Mouse (Mus musculus) heart, embryonic 14.5 days (tissue): ENCODE results near the gene Hsd17b11. TPM values are rescaled to one million over a fixed set of nuclear protein-coding genes. Genes with fewer than 3 reads are reported as not detected.

ENCODE experiments used
- ATAC-seq: fragments of 200-750 bp; cut with Nextera tagmentation; 2 replicates; pipeline ENCODE4 v1.8.0; 2017; ENCODE audit warnings: low read depth, moderate TSS enrichment; ENCODE audit not compliant: insufficient number of reproducible peaks, insufficient read depth, low FRiP score
- H3K27ac ChIP-seq, 2 experiments: fragments of 200-500 bp in 1 of 2; fragments of 300-500 bp in 1 of 2; sonication (generic) in 1 of 2; replicated peaks in 1 of 2; 2 replicates each; pipeline ENCODE4 v1.5.1; 2012 to 2014; ENCODE audit warnings: low read depth in 2 of 2, low read length in 2 of 2, control low read depth in 1 of 2, mild to moderate bottlenecking in 1 of 2, mixed read lengths in 1 of 2; ENCODE audit not compliant: control insufficient read depth in 1 of 2, insufficient read depth in 1 of 2
- H3K27me3 ChIP-seq: fragments of 300-500 bp; sonication (generic); 2 replicates; pipeline ENCODE4 v1.6.1; 2014; ENCODE audit warnings: mild to moderate bottlenecking, low read length, control low read depth; ENCODE audit not compliant: control insufficient read depth, insufficient read depth
- H3K36me3 ChIP-seq: fragments of 300-500 bp; sonication (generic); 2 replicates; pipeline ENCODE4 v1.6.1; 2014; ENCODE audit warnings: mild to moderate bottlenecking, control low read depth, low read length, mixed read lengths; ENCODE audit not compliant: control insufficient read depth, insufficient read depth
- H3K4me1 ChIP-seq, 2 experiments: fragments of 200-500 bp in 1 of 2; fragments of 300-500 bp in 1 of 2; sonication (generic) in 1 of 2; 2 replicates each; pipeline ENCODE4 v1.6.1; 2012 to 2014; ENCODE audit warnings: low read length in 2 of 2, control low read depth in 1 of 2, mixed read lengths in 1 of 2; ENCODE audit not compliant: control insufficient read depth in 2 of 2, insufficient read depth in 2 of 2
- H3K4me2 ChIP-seq: fragments of 300-500 bp; sonication (generic); 2 replicates; pipeline ENCODE4 v1.6.1; 2014; ENCODE audit warnings: mild to moderate bottlenecking, low read length
- H3K4me3 ChIP-seq, 2 experiments: fragments of 200-500 bp in 1 of 2; fragments of 300-500 bp in 1 of 2; sonication (generic) in 1 of 2; 2 replicates each; pipeline ENCODE4 v1.5.1; 2012 to 2014; ENCODE audit warnings: low read length in 2 of 2, mild to moderate bottlenecking in 2 of 2, control low read depth in 1 of 2, low read depth in 1 of 2, moderate library complexity in 1 of 2; ENCODE audit not compliant: control insufficient read depth in 1 of 2, insufficient read depth in 1 of 2
- H3K9ac ChIP-seq: fragments of 300-500 bp; sonication (generic); 2 replicates; pipeline ENCODE4 v1.6.1; 2014; ENCODE audit warnings: mild to moderate bottlenecking, low read length
- H3K9me3 ChIP-seq: fragments of 300-500 bp; sonication (generic); 2 replicates; pipeline ENCODE4 v1.6.1; 2016; ENCODE audit warnings: low read length, control low read depth; ENCODE audit not compliant: control insufficient read depth
- WGBS: fragments of 180-500 bp; shearing (Covaris S2); extraction: QIAGEN DNeasy Blood & Tissue Kit; methylation state at CpG from one replicate; pipeline ENCODE4 v1.1.7; 2014; 5-methylcytosine and 5-hydroxymethylcytosine counted together
- polyA plus RNA-seq: library from polyadenylated mRNA; unstranded; fragments of >200 nt; fragmentation: Nextera tagmentation; extraction: Ambion mirVana; gene quantifications from 2 replicates; pipeline ENCODE4 v1.2.1, GENCODE M21; 2014

The Hsd17b11 gene
- polyA plus RNA-seq, 1 experiment from 2014 or later = 5.4 TPM

DNA sequence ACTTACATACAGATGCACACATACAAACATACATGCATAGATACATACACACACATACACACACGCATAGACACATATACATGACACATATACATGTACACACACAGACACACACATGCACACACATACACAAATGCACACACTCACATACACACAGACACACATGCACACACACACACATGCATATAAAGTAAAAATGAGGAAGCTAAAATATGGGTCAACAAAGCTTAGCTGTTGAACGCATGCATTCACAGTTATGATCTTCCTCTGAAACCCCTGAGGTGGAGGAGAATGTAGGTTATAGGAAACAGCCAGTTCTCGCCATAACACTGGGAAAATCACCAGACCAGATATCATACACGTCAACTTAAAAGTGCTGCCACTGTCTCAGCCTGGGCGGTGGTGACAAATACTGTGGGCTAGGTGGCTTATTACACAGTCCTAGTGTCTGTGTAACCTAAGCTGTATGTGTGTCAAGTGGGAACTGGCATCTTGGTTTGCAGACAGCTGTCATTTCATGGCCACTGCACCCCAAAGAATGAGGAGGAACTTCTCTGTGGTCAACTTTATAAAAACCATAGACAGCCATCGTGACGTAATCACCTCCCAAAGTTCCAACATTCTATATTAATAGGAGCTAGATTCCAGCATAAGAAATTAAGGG, 43.7 kb downstream of the Hsd17b11 start:
- Histone ChIP-seq H3K4me3 (no peak overlapping the region), H3K36me3 (no peaks in the 10 kb centered on the region), H3K4me2 (no peak overlapping the region), H3K9ac (no peak overlapping the region), H3K4me1 (no peaks in the 10 kb centered on the region), H3K27ac (no peak overlapping the region), H3K9me3 (no peaks in the 10 kb centered on the region), H3K27me3 (no peaks in the 10 kb centered on the region)
- no peak for ATAC-seq
- WGBS = 86% methylated on average over 7 of the region's 7 CpGs

DNA sequence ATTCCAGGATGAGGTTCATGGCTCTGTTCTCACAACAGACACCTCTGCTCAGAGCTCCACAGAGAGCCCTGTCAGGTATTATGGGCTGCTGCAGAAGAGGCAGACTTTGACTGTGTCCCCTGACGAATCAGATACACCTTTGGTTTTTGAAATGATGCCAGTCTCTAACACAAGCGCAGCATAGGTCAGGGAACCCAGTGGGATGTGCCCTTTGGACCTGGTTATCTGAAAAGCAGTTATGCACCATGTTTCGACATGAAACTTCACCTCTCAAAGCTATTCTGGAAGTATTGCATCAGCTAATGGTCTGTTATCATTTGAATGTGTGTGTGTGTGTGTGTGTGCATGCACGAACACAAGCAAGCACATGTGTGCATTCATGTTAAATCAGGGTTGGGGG, 44.4 kb downstream of the Hsd17b11 start, which contains the start of gene Hsd17b13:
Gene Hsd17b13, minus strand, starts transcription at position 114 of the 400 bp plus-strand sequence.
- no peak for ATAC-seq
- H3K4me3 ChIP-seq = no peak within 1 kb of the TSS
- H3K9ac ChIP-seq = no peak within 1 kb of the TSS
- H3K27me3 ChIP-seq = no peaks in the 10 kb centered on the region
- no peaks in the 10 kb centered on the region for H3K9me3 ChIP-seq
- H3K4me2 ChIP-seq = no peak within 1 kb of the TSS
- WGBS = 69% methylated on average over 4 of the region's 4 CpGs
- no peaks in the 10 kb centered on the region for H3K36me3 ChIP-seq
- peaks cover 0 to under 1% of the 10 kb centered on the region in 2 experiments; a peak in 1 of 4 replicates for H3K4me1 ChIP-seq
- no peak within 1 kb of the TSS for H3K27ac ChIP-seq

DNA sequence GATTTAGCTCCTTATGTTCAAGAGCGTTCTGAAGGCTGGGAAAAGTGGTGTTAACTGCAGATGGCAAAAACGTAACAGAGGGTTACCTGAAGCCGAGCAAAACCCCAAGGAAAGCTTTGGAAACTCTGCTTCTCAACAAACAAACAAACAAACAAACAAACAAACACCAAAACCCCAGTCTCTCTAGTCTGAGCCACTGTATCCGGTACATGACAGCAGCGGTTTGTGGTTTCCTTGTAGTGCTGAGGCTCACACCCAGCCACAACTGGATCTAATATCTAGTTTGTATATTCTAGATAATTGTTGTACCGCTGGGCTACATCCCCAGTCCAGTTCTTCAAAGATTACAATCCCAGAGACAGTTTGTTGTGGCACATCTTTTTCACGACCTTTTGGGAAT, 46.0 kb downstream of the Hsd17b11 start:
- Histone ChIP-seq H3K4me2 (no peak overlapping the region), H3K9me3 (no peaks in the 10 kb centered on the region), H3K27ac (no peak overlapping the region), H3K27me3 (no peaks in the 10 kb centered on the region), H3K36me3 (no peaks in the 10 kb centered on the region), H3K4me3 (no peak overlapping the region), H3K4me1 (peaks cover 0 to 2% of the 10 kb centered on the region in 2 experiments; a peak in 1 of 4 replicates), H3K9ac (no peak overlapping the region)
- WGBS = 71% methylated on average over 7 of the region's 7 CpGs
- no peak for ATAC-seq

DNA sequence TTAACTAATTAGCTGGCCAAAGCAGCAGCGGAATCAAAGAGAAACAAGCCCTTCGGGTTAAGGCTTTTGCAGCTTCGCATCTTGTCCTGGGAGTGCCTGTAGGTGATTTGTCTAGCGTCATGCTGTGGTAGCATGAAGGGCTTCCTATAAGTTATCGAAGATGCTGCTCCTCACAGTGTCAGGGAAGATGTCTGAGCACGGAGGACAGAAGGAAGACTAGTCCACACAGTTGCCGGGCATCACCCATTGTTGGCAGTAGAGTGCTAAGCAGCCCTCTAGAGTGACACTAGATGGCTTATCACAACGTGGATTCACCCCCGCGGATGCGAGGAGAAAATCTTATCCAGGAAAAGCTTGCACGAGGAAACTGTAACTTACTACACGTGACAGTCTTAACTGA, 48.9 kb downstream of the Hsd17b11 start:
- H3K27ac ChIP-seq = no peak overlapping the region
- H3K4me2 ChIP-seq = peak overlapping the region; percentile 50
- no peaks in the 10 kb centered on the region for H3K9me3 ChIP-seq
- H3K36me3 ChIP-seq = no peaks in the 10 kb centered on the region
- H3K4me1 ChIP-seq = peaks cover 0 to 2% of the 10 kb centered on the region in 2 experiments; a peak in 1 of 4 replicates
- WGBS = 62% methylated on average over 13 of the region's 13 CpGs
- no peak overlapping the region for H3K4me3 ChIP-seq
- H3K27me3 ChIP-seq = no peaks in the 10 kb centered on the region
- no peak for ATAC-seq
- H3K9ac ChIP-seq = no peak overlapping the region

DNA sequence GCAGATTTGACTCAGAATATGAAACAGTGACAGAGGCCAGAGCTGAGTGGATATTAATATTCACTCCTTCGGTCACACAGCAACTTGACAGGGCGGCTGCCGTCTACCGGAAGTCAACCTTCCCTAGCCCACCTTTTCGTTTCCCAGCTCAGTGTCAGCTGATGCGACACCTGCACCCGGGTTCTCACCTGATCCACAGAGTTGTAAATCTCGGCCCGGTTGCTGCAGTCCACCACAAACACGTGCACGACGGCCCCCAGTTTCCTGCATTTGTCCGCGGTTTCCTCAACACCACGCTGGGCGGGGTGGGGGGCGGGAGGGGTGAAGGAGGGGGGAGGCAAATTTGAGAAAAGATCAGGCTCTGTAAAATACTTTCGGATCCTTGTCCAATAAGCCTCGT, 49.3 kb downstream of the Hsd17b11 start:
- Histone ChIP-seq H3K4me2 (peak overlapping the region; percentile 50), H3K27me3 (no peaks in the 10 kb centered on the region), H3K9ac (no peak overlapping the region), H3K36me3 (no peaks in the 10 kb centered on the region), H3K4me3 (peak overlapping the region in 1 of 2 experiments; percentile 9; a peak in 1 of 4 replicates), H3K9me3 (no peaks in the 10 kb centered on the region), H3K27ac (no peak overlapping the region), H3K4me1 (peaks cover 0 to 2% of the 10 kb centered on the region in 2 experiments; a peak in 1 of 4 replicates)
- WGBS = 50% methylated on average over 19 of the region's 19 CpGs
- ATAC-seq = no peak

DNA sequence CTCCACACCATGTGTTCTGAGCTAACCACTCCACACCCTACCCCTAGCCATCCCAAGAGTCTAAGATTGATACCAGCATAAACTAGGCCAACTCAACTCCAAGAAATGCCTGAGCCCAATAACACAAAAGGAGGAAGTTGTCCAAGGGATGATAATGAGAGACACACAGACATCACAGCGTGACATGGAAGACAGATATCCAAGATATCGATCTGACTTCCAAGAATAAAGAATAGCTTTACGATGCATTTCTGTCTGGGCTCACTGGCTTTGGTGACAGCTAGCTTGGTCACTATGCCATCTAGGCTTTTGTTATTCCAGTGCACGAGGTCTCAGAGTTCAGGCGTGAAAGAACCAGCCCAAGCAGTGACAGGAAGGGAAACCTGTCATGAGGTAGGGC, 50.7 kb downstream of the Hsd17b11 start:
- Histone ChIP-seq H3K27me3 (no peaks in the 10 kb centered on the region), H3K9me3 (no peaks in the 10 kb centered on the region), H3K4me1 (peaks cover 0 to 2% of the 10 kb centered on the region in 2 experiments; a peak in 1 of 4 replicates), H3K9ac (no peak overlapping the region), H3K4me3 (no peak overlapping the region), H3K36me3 (no peaks in the 10 kb centered on the region), H3K4me2 (no peak overlapping the region), H3K27ac (no peak overlapping the region)
- no peak for ATAC-seq
- 63% methylated on average over 5 of the region's 5 CpGs for WGBS

DNA sequence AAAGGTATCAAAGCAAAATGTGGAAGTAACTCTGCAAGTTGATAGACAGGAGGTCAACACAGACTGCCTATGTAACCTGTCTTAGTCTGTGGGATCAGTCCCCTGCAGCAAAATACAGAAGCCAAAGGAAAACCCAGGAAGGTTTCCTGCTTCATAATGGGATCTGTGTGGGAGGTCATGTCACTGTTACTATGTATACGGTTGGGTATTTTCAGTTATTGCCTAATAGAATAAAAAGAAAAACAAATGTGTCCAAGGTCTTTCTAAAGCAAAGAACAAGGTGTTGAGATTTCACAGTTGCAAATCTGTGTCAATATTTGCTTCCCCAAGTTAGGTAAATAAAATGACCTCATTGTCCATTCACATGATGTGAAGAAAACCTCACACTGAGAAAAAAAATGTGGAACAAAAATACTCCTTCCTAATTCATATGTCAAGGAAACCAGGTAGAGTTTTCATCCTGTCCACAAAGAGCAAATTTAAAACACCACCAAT, 58.7 kb downstream of the Hsd17b11 start:
- H3K9ac ChIP-seq = no peak overlapping the region
- no peaks in the 10 kb centered on the region for H3K27me3 ChIP-seq
- H3K36me3 ChIP-seq = no peaks in the 10 kb centered on the region
- no peak for ATAC-seq
- H3K9me3 ChIP-seq = no peaks in the 10 kb centered on the region
- no peak overlapping the region for H3K27ac ChIP-seq
- H3K4me2 ChIP-seq = no peak overlapping the region
- no peaks in the 10 kb centered on the region for H3K4me1 ChIP-seq
- H3K4me3 ChIP-seq = no peak overlapping the region
- WGBS = 72% methylated on average over 1 of the region's 1 CpGs

DNA sequence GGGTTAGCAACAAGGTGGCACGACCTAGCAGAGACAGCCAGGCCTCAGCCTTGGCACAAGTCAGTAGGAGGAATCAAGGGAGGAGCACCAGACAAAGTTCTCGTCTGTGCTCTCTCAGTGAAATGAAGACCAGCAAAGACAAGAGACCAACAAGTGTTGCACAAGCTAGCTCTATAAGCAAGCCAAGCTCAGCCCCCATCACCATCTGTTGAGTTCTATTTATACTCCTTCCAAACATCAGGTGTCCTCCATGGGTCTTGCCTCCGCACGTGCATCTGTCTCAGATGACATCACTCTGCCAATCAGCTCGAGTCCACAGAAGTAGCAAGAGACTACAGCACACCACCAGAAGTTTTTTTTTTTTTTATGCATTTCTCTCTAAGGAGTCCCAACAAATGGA, 67.1 kb downstream of the Hsd17b11 start:
- Histone ChIP-seq H3K27ac (no peak overlapping the region), H3K4me1 (no peaks in the 10 kb centered on the region), H3K36me3 (no peaks in the 10 kb centered on the region), H3K27me3 (no peaks in the 10 kb centered on the region), H3K9ac (no peak overlapping the region), H3K4me3 (no peak overlapping the region), H3K9me3 (no peaks in the 10 kb centered on the region), H3K4me2 (no peak overlapping the region)
- ATAC-seq = no peak
- WGBS = 67% methylated on average over 5 of the region's 5 CpGs
